Mouse (Mus musculus) R1 (cell line): ENCODE data around the gene A930017K11Rik.

Experiments
- DNase-seq: peaks from one replicate; pipeline ENCODE4 v3.0.0-alpha.2; 2018; ENCODE audit warnings: low read depth, low spot score

The A930017K11Rik gene

GRCm38 (mm10) chr17:25925348-25925747, 27.0 kb downstream of the A930017K11Rik start:
- DNase-seq: no peak

GRCm38 (mm10) chr17:25922120-25922519, 30.2 kb downstream of the A930017K11Rik start:
- no peak for DNase-seq

GRCm38 (mm10) chr17:25919786-25920642, 32.4 kb downstream of the A930017K11Rik start:
- peak; percentile 100 for DNase-seq

- DNase-seq: peak; percentile 61
These were observed 33.1 kb downstream of the A930017K11Rik start, which contains the start of gene Rab40c for GRCm38 (mm10) chr17:25919144-25919785. Gene Rab40c (minus strand): TSS chr17:25919727.

- DNase-seq: no peak
These were observed 34.2 kb downstream of the A930017K11Rik start for GRCm38 (mm10) chr17:25918037-25918750.

GRCm38 (mm10) chr17:25916931-25917647, 35.3 kb downstream of the A930017K11Rik start:
- no peak for DNase-seq

GRCm38 (mm10) chr17:25914295-25914694, 38.1 kb downstream of the A930017K11Rik start:
- no peak for DNase-seq

- DNase-seq: no peak
These were observed 38.5 kb downstream of the A930017K11Rik start for GRCm38 (mm10) chr17:25913877-25914275.

- DNase-seq: peak; percentile 24
These were observed 39.0 kb downstream of the A930017K11Rik start for GRCm38 (mm10) chr17:25913186-25913876.

GRCm38 (mm10) chr17:25911816-25912215, 40.5 kb downstream of the A930017K11Rik start:
- no peak for DNase-seq

- no peak for DNase-seq
These were observed 44.7 kb downstream of the A930017K11Rik start for GRCm38 (mm10) chr17:25907640-25908039.

- no peak for DNase-seq
These were observed 49.3 kb downstream of the A930017K11Rik start for GRCm38 (mm10) chr17:25903061-25903460.

- peak; percentile 57 for DNase-seq
These were observed 52.2 kb downstream of the A930017K11Rik start for GRCm38 (mm10) chr17:25900193-25900592.
